Mouse (Mus musculus) neutrophil, adult 59 days (primary cell): ENCODE results near the gene Flnb. TPM values are rescaled to one million over a fixed set of nuclear protein-coding genes. Genes with fewer than 3 reads are reported as not detected.

Source experiments
- total RNA-seq, 2 experiments: library from RNA; stranded (reverse); gene quantifications; 1 replicate in 1 of 2; 2 replicates in 1 of 2; pipeline ENCODE4 v1.2.4; 2023

Flnb gene
- total RNA-seq: 10 to 100 TPM in 1 of 2 experiments, 1 to 10 TPM in 1; 9.8 to 10.8 TPM

DNA sequence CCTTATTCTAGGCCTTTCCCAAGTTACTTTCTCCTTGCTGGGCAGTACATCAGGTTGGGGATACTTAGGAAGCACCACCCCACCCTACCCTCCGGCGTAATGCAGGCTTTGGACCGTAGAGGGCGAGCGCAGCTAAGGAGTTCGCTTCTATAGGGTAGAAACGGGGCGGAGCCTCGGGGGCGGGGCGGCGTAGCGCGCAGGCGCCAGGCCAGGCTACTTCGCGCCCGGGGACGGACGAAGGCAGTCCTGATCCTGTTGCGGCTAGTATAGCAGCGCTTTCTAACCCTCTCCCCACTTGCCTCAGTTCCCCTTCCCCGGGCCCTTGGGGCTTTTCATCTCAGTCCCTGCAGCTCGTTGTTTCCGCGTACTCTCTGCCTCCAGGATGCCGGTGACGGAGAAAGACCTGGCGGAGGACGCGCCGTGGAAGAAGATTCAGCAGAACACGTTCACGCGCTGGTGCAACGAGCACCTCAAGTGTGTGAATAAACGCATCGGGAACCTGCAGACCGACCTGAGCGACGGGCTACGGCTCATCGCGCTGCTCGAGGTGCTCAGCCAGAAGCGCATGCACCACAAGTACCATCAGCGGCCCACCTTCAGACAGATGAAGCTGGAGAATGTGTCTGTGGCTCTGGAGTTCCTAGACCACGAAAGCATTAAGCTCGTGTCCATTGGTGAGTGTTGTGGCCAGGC, at the start of gene Flnb:
Gene Flnb (plus strand): TSS at position 188 of the 693 bp plus-strand sequence.

DNA sequence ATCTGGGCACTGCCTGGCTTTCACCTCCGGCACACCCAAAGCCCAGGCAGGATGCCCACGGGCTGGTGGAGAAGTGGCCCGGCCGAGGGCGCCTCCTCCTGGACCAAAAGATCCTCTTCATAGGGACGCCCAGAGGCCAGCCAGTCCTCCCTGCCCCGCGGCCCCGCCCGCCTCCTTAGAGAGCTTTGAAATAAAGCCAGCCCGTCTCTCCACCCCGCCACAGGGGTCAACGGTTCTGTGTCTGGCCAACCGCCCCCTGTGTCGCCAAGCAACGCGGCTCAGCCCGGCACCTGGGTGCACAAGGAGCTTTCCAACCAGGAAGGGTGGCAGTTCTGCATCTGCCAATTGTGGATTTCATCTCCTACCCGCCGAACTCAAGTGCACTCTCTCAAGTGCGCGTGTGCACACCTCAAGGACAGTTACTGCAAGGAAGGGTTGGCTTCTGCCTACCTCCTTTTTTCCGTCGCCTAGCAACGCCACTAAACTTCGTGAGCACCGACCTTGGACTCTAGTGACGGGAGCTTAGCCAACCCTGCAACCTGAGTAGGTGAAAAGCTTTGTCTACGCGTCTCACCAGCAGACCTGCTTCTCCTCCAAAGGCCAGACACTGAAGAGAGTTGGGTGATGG, 26.1 kb upstream of the Flnb start, which contains the start of gene Gm26661:
Gene Gm26661 (plus strand): TSS at position 56 of the 628 bp plus-strand sequence.

DNA sequence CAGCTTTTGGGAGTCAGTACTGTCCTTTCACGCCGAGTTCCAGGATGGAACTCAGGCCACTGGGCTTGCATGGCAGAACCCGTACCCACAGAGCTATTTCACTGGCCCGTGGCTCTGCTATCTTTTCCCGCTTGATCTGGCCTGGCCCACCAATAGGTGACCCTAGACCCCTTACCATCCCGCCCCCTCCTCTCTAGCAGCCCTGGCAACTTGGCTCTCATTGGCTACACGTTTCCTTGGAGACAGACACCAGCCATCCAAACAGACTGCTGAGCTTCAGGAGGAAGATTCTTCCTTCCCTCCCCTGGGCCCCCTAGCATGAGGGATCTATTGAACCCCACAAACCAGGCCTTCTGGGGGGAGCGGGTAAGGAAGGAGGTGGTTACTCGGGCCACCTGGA, 139.3 kb downstream of the Flnb start, which contains the start of gene Gm45521:
Gene Gm45521 (plus strand): TSS at position 240 of the 400 bp plus-strand sequence.

DNA sequence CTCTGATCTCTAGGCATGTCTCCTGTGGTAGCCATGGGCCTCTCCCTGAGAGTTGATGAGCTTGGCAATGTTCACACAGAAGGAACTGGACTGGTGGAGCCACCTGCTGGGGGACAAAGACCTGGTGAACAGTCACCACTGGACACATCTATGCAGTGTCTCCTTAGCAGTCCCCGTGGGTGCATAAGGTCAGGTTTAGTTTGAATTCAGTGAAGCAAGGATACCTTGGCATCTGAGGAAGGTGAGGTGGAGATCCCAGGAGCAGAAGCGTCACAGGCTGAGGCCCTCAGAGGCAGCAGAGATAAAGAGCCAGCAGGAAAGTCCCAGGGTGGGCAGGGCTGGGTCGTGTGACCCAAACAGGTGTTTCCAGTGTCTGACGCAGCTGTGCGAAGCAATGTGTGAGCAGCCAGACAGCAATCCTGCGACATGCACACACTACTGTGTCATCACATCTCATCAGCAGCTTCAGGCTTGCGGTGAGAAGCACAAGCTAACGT, 176.6 kb downstream of the Flnb start, which contains the start of gene Dnase1l3:
Gene Dnase1l3 (minus strand): TSS at position 303 of the 497 bp plus-strand sequence.

Other genes starting within 250 kb of the Flnb start
- not detected for gene Gm3558, start 249.4 kb upstream of the Flnb start, total RNA-seq
- gene Gm10338, start 222.4 kb upstream of the Flnb start, total RNA-seq: not detected
- gene Gm10128, start 174.0 kb upstream of the Flnb start, total RNA-seq: not detected
- gene Gm26661, start 26.4 kb upstream of the Flnb start, total RNA-seq: not detected
- gene Gm45521, start 139.3 kb downstream of the Flnb start, total RNA-seq: not detected
- under 1 TPM; 0.18 to 0.64 TPM for gene Dnase1l3, start 176.6 kb downstream of the Flnb start, total RNA-seq
- gene Abhd6, start 184.9 kb downstream of the Flnb start, total RNA-seq: under 1 TPM; 0.44 to 0.47 TPM